Mouse (Mus musculus): ENCODE measurements around the gene Col8a2. TPM values are rescaled to one million over a fixed set of nuclear protein-coding genes. Genes with fewer than 3 reads are reported as not detected.

The Col8a2 gene
- polyA plus RNA-seq, 1 experiment from 2014 or later, result 7.4 TPM

Other genes with a start within 250 kb of the Col8a2 start
- 125 and 134 TPM in 2 replicates for gene Mrps15, start 239.9 kb upstream of the Col8a2 start, polyA plus RNA-seq (2014; fragmentation: Nextera tagmentation; extraction: Ambion mirVana)
- 21.4 and 23.0 TPM in 2 replicates for gene Oscp1, start 228.2 kb upstream of the Col8a2 start, polyA plus RNA-seq (2014; fragmentation: Nextera tagmentation; extraction: Ambion mirVana)
- 39.5 and 42.6 TPM in 2 replicates for gene Lsm10, start 190.2 kb upstream of the Col8a2 start, polyA plus RNA-seq (2014; fragmentation: Nextera tagmentation; extraction: Ambion mirVana)
- 32.5 and 32.8 TPM in 2 replicates for gene Stk40, start 182.8 kb upstream of the Col8a2 start, polyA plus RNA-seq (2014; fragmentation: Nextera tagmentation; extraction: Ambion mirVana)
- 42.5 and 43.4 TPM in 2 replicates for gene Eva1b, start 139.0 kb upstream of the Col8a2 start, polyA plus RNA-seq (2014; fragmentation: Nextera tagmentation; extraction: Ambion mirVana)
- gene Sh3d21, start 123.3 kb upstream of the Col8a2 start, polyA plus RNA-seq (2014; fragmentation: Nextera tagmentation; extraction: Ambion mirVana), result 2.1 and 2.6 TPM in 2 replicates
- gene Thrap3, start 84.0 kb upstream of the Col8a2 start, polyA plus RNA-seq (2014; fragmentation: Nextera tagmentation; extraction: Ambion mirVana), result 197 and 217 TPM in 2 replicates
- 80.9 and 83.6 TPM in 2 replicates for gene Map7d1, start 30.4 kb upstream of the Col8a2 start, polyA plus RNA-seq (2014; fragmentation: Nextera tagmentation; extraction: Ambion mirVana)
- gene Trappc3, start 24.5 kb upstream of the Col8a2 start, polyA plus RNA-seq (2014; fragmentation: Nextera tagmentation; extraction: Ambion mirVana), result 32.1 and 45.4 TPM in 2 replicates
- gene Adprhl2, start 34.9 kb downstream of the Col8a2 start, polyA plus RNA-seq (2014; fragmentation: Nextera tagmentation; extraction: Ambion mirVana), result 52.7 and 56.8 TPM in 2 replicates
- gene Tekt2, start 38.9 kb downstream of the Col8a2 start, polyA plus RNA-seq (2014; fragmentation: Nextera tagmentation; extraction: Ambion mirVana), result 1.2 and 1.8 TPM in 2 replicates
- gene Ago3, start 142.8 kb downstream of the Col8a2 start, polyA plus RNA-seq (2014; fragmentation: Nextera tagmentation; extraction: Ambion mirVana), result 9.8 and 14.6 TPM in 2 replicates
- gene Ago1, start 181.8 kb downstream of the Col8a2 start, polyA plus RNA-seq (2014; fragmentation: Nextera tagmentation; extraction: Ambion mirVana), result 23.2 and 26.3 TPM in 2 replicates
- 3.4 TPM in 2 replicates for gene Ago4, start 246.7 kb downstream of the Col8a2 start, polyA plus RNA-seq (2014; fragmentation: Nextera tagmentation; extraction: Ambion mirVana)